Mouse (Mus musculus) hematopoietic multipotent progenitor cell, adult 10-12 weeks (in vitro differentiated cells): ENCODE results near the gene Pyroxd1. TPM values are rescaled to one million over a fixed set of nuclear protein-coding genes. Genes with fewer than 3 reads are reported as not detected.

Source experiments
- polyA plus RNA-seq: library from polyadenylated mRNA; stranded (reverse); fragments of >175 nt; gene quantifications from 2 replicates; pipeline ENCODE4 v1.2.3, GENCODE M21; 2012; ENCODE audit warnings: low replicate concordance

The Pyroxd1 gene
- polyA plus RNA-seq = 1.7 and 2.4 TPM in 2 replicates

DNA sequence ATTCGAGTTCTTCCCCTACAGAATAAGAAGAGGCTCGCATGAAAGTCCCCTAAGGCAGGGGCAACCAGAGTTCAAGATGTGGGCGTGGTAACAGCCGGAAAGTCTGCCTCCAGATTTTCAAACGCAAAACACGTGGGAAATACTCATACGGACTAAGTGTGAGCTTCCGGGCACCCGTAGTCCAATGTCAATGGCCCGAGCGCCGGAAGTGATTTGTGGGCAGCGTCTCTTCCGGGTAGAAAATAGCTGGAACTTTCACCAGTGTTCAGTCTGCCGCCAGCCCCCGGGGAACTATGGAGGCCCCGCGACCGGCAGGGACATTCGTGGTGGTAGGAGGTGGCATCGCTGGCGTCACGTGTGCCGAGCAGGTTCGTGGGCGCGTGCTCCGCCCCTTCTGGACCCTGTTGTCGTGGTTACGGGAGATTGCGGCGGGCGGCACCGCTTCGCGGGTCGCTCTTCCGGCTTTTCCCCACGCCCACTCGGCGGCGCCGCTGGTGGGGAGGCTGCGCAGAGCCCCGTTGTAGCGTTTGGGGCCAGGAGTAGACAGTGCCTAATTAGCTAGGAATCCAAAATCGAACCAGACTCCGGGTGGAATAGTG is at the start of gene Pyroxd1:
Gene Pyroxd1, plus strand, starts transcription at position 215 of the 599 bp plus-strand sequence.

DNA sequence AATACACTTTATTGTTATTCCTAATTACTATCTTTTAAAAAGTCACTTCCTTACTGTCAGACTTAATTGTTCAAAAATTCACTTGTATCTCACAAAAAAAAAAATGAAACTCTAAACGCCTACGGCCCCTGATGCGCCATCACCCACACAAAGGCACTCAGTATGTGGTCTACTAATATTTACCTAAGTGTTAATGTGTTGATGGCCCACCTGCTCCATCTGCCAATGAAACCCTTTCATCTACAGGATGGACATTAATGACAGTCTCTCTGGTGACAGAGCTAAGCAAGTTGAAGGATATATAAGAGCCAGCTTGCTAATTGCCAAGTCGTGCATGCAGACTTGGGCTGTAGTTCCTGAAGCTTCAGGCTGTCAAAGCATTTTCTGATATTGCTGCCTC is 47.4 kb upstream of the Pyroxd1 start, which contains the start of gene Iapp:
Gene Iapp, plus strand, starts transcription at position 326 of the 400 bp plus-strand sequence.

DNA sequence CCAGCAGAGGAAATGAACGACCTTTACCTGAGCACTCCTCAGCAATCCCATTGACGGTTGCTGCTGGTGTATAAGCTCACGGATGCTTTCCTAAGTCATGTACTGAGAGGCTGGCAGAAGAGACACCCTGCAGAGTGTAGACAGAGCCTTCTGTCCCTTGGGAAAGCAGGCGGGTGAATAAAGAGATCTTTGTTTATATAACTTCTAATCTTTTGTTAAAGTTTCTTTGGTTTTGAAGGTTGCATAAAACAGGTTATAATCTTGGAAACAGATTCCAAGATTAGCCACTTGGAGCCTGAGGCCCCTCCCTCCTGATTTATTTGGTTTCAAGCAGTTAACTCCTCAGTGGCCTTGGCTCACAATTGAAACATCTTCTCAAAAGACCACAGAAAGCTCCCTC is 22.6 kb upstream of the Pyroxd1 start, which contains the start of gene Slco1a5:
Gene Slco1a5, minus strand, starts transcription at position 101 of the 400 bp plus-strand sequence.

DNA sequence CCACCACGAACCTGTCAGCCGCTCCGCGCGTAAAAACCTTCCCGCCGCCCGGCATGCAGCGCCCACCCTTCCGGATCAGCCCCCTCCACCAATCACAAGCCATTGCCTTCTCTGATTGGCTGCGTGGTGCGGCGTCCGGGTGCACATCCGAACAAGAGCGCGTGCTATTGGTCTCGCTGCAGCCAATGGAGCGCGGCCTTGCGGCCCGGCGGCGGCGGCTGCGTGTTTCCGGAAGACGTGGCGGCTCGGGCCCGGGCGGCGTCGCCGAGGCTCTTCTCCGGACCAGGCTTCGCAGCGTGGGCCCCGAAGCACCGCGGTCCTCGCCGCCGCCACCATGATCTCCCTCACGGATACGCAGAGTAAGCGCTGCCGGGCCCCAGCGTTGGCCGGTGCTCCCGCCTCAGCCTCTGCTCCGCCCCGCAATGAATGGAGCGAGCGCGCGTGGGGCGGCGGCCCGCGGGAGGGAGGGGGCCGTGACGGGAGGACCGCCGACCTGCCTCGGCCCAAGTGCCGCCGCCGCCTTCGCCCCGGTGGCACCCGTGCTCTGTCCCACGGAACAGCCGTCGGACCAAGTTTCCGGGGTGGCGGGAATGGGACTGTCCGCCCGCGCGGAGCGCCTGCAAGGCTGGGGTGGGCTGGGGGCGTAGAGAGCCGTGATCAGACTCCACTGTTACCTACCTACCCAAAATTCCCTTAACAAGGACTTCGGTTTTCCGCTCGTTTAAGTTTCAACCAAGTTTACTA is 41.7 kb downstream of the Pyroxd1 start, which contains the start of the genes Recql and Golt1b:
Gene Recql, minus strand, starts transcription at position 77 of the 744 bp plus-strand sequence.
Gene Golt1b, plus strand, starts transcription at position 211 of the 744 bp plus-strand sequence.

Other genes starting within 250 kb of the Pyroxd1 start
- not detected in 2 replicates for gene Slco1a6, start 137.1 kb upstream of the Pyroxd1 start, polyA plus RNA-seq
- gene Iapp, start 47.2 kb upstream of the Pyroxd1 start, polyA plus RNA-seq = not detected in 2 replicates
- gene Slco1a5, start 22.7 kb upstream of the Pyroxd1 start, polyA plus RNA-seq = 0.05 TPM in 1 of 2 replicates, not detected in the other
- 1.7 and 5.2 TPM in 2 replicates for gene Recql, start 41.4 kb downstream of the Pyroxd1 start, polyA plus RNA-seq
- 15.3 and 15.6 TPM in 2 replicates for gene Golt1b, start 41.6 kb downstream of the Pyroxd1 start, polyA plus RNA-seq
- gene Spx, start 67.8 kb downstream of the Pyroxd1 start, polyA plus RNA-seq = 0.67 and 0.87 TPM in 2 replicates
- gene Gys2, start 127.5 kb downstream of the Pyroxd1 start, polyA plus RNA-seq = not detected in 2 replicates
- 1.4 and 2.4 TPM in 2 replicates for gene Ldhb, start 162.3 kb downstream of the Pyroxd1 start, polyA plus RNA-seq
- gene Kcnj8, start 226.0 kb downstream of the Pyroxd1 start, polyA plus RNA-seq = 2.4 and 4.0 TPM in 2 replicates